Mouse (Mus musculus): Measurements from ENCODE around the gene Svop.

- TF ChIP-seq TAL1 (IDR thresholded peaks at IDR 0.05; ENCODE audit: low read length): peak; percentile 78
- peak; percentile 33; the same call in 1 of the 2 replicates for TF ChIP-seq GATA1 (IDR thresholded peaks at IDR 0.05; ENCODE audit: low read length)
Measured at GRCm38 (mm10) chr5:113977309-113977708, 114.1 kb downstream of the Svop start.

All from erythroblast, embryonic 14.5 days (primary cell).